In the genomic region with DNA sequence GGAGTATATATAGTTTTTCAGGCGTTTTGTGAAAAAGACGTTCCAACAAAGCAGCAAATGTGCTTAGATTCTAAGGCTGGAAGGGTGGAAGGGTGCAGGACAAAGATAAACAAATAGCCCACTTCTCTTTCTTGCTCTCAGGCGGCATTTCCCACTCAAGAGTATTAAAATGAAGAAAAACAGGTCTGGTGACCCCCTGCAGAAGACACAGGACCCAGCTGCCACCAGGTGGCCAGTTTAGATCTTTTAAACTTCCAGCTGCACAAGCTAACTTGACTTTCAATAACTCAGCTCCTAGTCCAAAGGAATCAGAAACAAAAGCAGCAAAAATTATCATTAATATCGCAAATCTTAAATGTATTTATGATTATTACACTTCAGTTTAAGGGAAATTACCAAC, we compare ENCODE assay signal across 23 mouse cellular contexts. TPM values are rescaled to one million over a fixed set of nuclear protein-coding genes. Genes with fewer than 3 reads are reported as not detected.
DNase-seq lines count a peak whose midpoint lies in the region; ATAC-seq and TF ChIP-seq lines count a peak whose summit lies in the region.
"Had no signal": no experiment of that assay in that cellular context is flagged by ENCODE, and none has a peak within 500 bp of the region (broad histone marks: within the 10 kb centered on the region; RNA-seq: fewer than 3 reads in every experiment).

No protein-coding gene starts in this region.

- peak overlapping the region; percentile 55 for H3K27ac ChIP-seq in lung, embryonic 16.5 days (ENCODE audit: low read length)
- H3K27ac ChIP-seq in lung, postnatal 0 days (ENCODE audit: low read length): no peak overlapping the region
- H3K27ac ChIP-seq: forebrain, embryonic 10.5 days; heart, embryonic 10.5 days; hindbrain, embryonic 10.5 days; midbrain, embryonic 15.5 days; neural tube, embryonic 12.5 days had no signal

- TF ChIP-seq CTCF in lung, postnatal 0 days (IDR thresholded peaks at IDR 0.05): peak; percentile 47

- H3K9me3 ChIP-seq in lung, embryonic 16.5 days (ENCODE audit: control insufficient read depth, low read length): no peaks in the 10 kb centered on the region
- H3K9me3 ChIP-seq in lung, postnatal 0 days (ENCODE audit: low read length): no peaks in the 10 kb centered on the region
- H3K9me3 ChIP-seq: forebrain, embryonic 10.5 days; heart, embryonic 10.5 days; hindbrain, embryonic 10.5 days; midbrain, embryonic 15.5 days; neural tube, embryonic 12.5 days had no signal

- no peak overlapping the region for H3K9ac ChIP-seq in lung, embryonic 16.5 days (ENCODE audit: low read length)
- H3K9ac ChIP-seq in lung, postnatal 0 days (replicated peaks; ENCODE audit: low read depth): no peak overlapping the region
- H3K9ac ChIP-seq: midbrain, embryonic 15.5 days; neural tube, embryonic 12.5 days had no signal

- DNase-seq in kidney, postnatal 14 days: peak; percentile 27
- no peak for DNase-seq in kidney, adult 8-10 months
- no peak for DNase-seq in lung, postnatal 25 days (ENCODE audit: low spot score)
- DNase-seq in lung, postnatal 0 days (ENCODE audit: low spot score): peak; percentile 58
- DNase-seq in c-Kit-positive CD71-positive TER-119-positive erythroid progenitor cells, embryonic 14.5 days (ENCODE audit: low spot score): no peak
- DNase-seq in embryo, embryonic 11 days: no peak
- DNase-seq: adrenal gland, postnatal 36 days; cerebellum, adult 11 months; cerebellum, adult 9-11 months; gastrocnemius, postnatal 10 days; right cerebral cortex, postnatal 14 days; spleen, adult 18-20 months; thymus, postnatal 36 days had no signal

- no peak for ATAC-seq in lung, embryonic 16.5 days (ENCODE audit: low read depth)
- ATAC-seq in lung, postnatal 0 days: no peak
- ATAC-seq: forebrain, embryonic 16.5 days; hindbrain, embryonic 16.5 days; intestine, embryonic 16.5 days; midbrain, embryonic 15.5 days had no signal

- H3K4me3 ChIP-seq in lung, embryonic 16.5 days (ENCODE audit: low read length): no peak overlapping the region
- H3K4me3 ChIP-seq in lung, postnatal 0 days (ENCODE audit: low read depth, low read length): no peak overlapping the region
- H3K4me3 ChIP-seq: forebrain, embryonic 10.5 days; heart, embryonic 10.5 days; hindbrain, embryonic 10.5 days; midbrain, embryonic 15.5 days; neural tube, embryonic 12.5 days had no signal

- H3K4me2 ChIP-seq in lung, embryonic 16.5 days (ENCODE audit: low read depth, low read length): no peak overlapping the region
- H3K4me2 ChIP-seq in lung, postnatal 0 days (replicated peaks; ENCODE audit: low read depth, low read length): no peak overlapping the region
- H3K4me2 ChIP-seq: liver, embryonic 11.5 days; midbrain, embryonic 15.5 days; neural tube, embryonic 12.5 days had no signal

- TF ChIP-seq EP300 in lung, postnatal 0 days (IDR thresholded peaks at IDR 0.05): peak; percentile 62

- peaks cover 11% of the 10 kb centered on the region for H3K4me1 ChIP-seq in lung, embryonic 16.5 days (replicated peaks; ENCODE audit: control insufficient read depth, insufficient read depth, low read length)
- peaks cover 9% of the 10 kb centered on the region; the same call in 1 of the 2 replicates for H3K4me1 ChIP-seq in lung, postnatal 0 days (ENCODE audit: insufficient read depth, low read depth, low read length)

- 40% methylated on average over 4 of the region's 4 CpGs for WGBS in lung, embryonic 16.5 days
- 48% methylated on average over 4 of the region's 4 CpGs for WGBS in lung, postnatal 0 days

- H3K27me3 ChIP-seq in lung, embryonic 16.5 days (ENCODE audit: control insufficient read depth, insufficient read depth, low read depth, low read length): no peaks in the 10 kb centered on the region
- no peaks in the 10 kb centered on the region for H3K27me3 ChIP-seq in lung, postnatal 0 days (replicated peaks; ENCODE audit: insufficient read depth, low read length)
- H3K27me3 ChIP-seq: midbrain, embryonic 15.5 days; neural tube, embryonic 12.5 days had no signal

- no peaks in the 10 kb centered on the region for H3K36me3 ChIP-seq in lung, embryonic 16.5 days (ENCODE audit: control insufficient read depth, insufficient read depth, low read length)
- H3K36me3 ChIP-seq in lung, postnatal 0 days (ENCODE audit: insufficient read depth, low read length): no peaks in the 10 kb centered on the region
- H3K36me3 ChIP-seq: forebrain, embryonic 10.5 days; heart, embryonic 10.5 days; hindbrain, embryonic 10.5 days; midbrain, embryonic 15.5 days; neural tube, embryonic 12.5 days had no signal

RNA-seq across cellular contexts. Expression of gene Slc39a10, which starts 36.2 kb away (rescaled TPM):
- polyA plus RNA-seq in lung, embryonic 16.5 days (2015; fragmentation: Nextera tagmentation; extraction: Ambion mirVana): 37.8 and 39.7 TPM in 2 replicates
- 15.9 and 23.6 TPM in 2 replicates for polyA plus RNA-seq in lung, postnatal 0 days (2015; fragmentation: Nextera tagmentation; extraction: Ambion mirVana)

Comparison
In these comparisons a context has a peak if more than half of its experiments do, and no peak if none do; other contexts are left out.
1. DNase-seq: peak in kidney, postnatal 14 days (single experiment) and lung, postnatal 0 days (single experiment); none in kidney, adult 8-10 months (0 of 2), lung, postnatal 25 days (single experiment), c-Kit-positive CD71-positive TER-119-positive erythroid progenitor cells, embryonic 14.5 days (single experiment) and embryo, embryonic 11 days (single experiment).